Comparison of ENCODE assay signal across 7 mouse cellular contexts in genomic region chr12:111812611-111813010, GRCm38 (mm10). TPM values are rescaled to one million over a fixed set of nuclear protein-coding genes. Genes with fewer than 3 reads are reported as not detected.
DNase-seq lines count a peak whose midpoint lies in the region; ATAC-seq and TF ChIP-seq lines count a peak whose summit lies in the region.

No protein-coding gene starts in this region.

- WGBS in lung, embryonic 14.5 days = 53% methylated on average over 12 of the region's 12 CpGs
- WGBS in forebrain, embryonic 10.5 days = 76% methylated on average over 12 of the region's 12 CpGs
- 78% methylated on average over 12 of the region's 12 CpGs for WGBS in limb, embryonic 10.5 days
- WGBS in small intestine, adult 2 months = 30% methylated on average over 12 of the region's 12 CpGs

- no peak for DNase-seq in lung, embryonic 14.5 days
- DNase-seq in lung, postnatal 10 days = no peak
- DNase-seq in forebrain, embryonic 10.5 days (ENCODE audit: extremely low spot score, low spot score) = no peak
- DNase-seq in limb, embryonic 10.5 days (ENCODE audit: low spot score) = no peak
- no peak for DNase-seq in frontal cortex, postnatal 36 days (ENCODE audit: low spot score in 2 of 2)
- DNase-seq in urinary bladder, postnatal 14 days (ENCODE audit: low spot score) = no peak

- no peak for TF ChIP-seq POLR2A in small intestine, adult 2 months (IDR thresholded peaks at IDR 0.05; ENCODE audit: low read depth, low read length)

- H3K27ac ChIP-seq in lung, embryonic 14.5 days (ENCODE audit: low read depth) = no peak overlapping the region
- peak overlapping the region; percentile 79 for H3K27ac ChIP-seq in forebrain, embryonic 10.5 days
- 0 out of 2 replicates have a peak overlapping the region, but pooled peaks have one; percentile 10 for H3K27ac ChIP-seq in limb, embryonic 10.5 days
- H3K27ac ChIP-seq in small intestine, adult 2 months (ENCODE audit: insufficient read depth, low read depth, low read length) = no peak overlapping the region

- H3K9me3 ChIP-seq in lung, embryonic 14.5 days (ENCODE audit: low read depth, low read length) = no peaks in the 10 kb centered on the region
- H3K9me3 ChIP-seq in forebrain, embryonic 10.5 days = no peaks in the 10 kb centered on the region
- no peaks in the 10 kb centered on the region for H3K9me3 ChIP-seq in limb, embryonic 10.5 days (replicated peaks)

- TF ChIP-seq CTCF in lung, embryonic 14.5 days (IDR thresholded peaks at IDR 0.05; ENCODE audit: low read depth) = no peak
- no peak for TF ChIP-seq CTCF in small intestine, adult 2 months (IDR thresholded peaks at IDR 0.05; ENCODE audit: extremely low read depth, insufficient read length, insufficient replicate concordance, low read depth, low read length)

- H3K9ac ChIP-seq in lung, embryonic 14.5 days = peak overlapping the region; percentile 66

- H3K4me3 ChIP-seq in lung, embryonic 14.5 days (ENCODE audit: low read depth, low read length) = peak overlapping the region; percentile 76
- H3K4me3 ChIP-seq in forebrain, embryonic 10.5 days = peak overlapping the region; percentile 86
- peak overlapping the region; percentile 69 for H3K4me3 ChIP-seq in limb, embryonic 10.5 days
- H3K4me3 ChIP-seq in small intestine, adult 2 months (ENCODE audit: low read depth, low read length) = peak overlapping the region; percentile 80; the same call in 1 of the 2 replicates

- H3K4me1 ChIP-seq in lung, embryonic 14.5 days (ENCODE audit: insufficient read depth) = peaks cover 28% of the 10 kb centered on the region
- peaks cover 60% of the 10 kb centered on the region for H3K4me1 ChIP-seq in forebrain, embryonic 10.5 days
- H3K4me1 ChIP-seq in limb, embryonic 10.5 days = peaks cover 53% of the 10 kb centered on the region
- peaks cover 20% of the 10 kb centered on the region for H3K4me1 ChIP-seq in small intestine, adult 2 months (ENCODE audit: control insufficient read depth, insufficient read depth, insufficient read length, low read length)

- no peaks in the 10 kb centered on the region for H3K27me3 ChIP-seq in lung, embryonic 14.5 days (ENCODE audit: insufficient read depth, low read length)
- no peaks in the 10 kb centered on the region for H3K27me3 ChIP-seq in forebrain, embryonic 10.5 days (ENCODE audit: poor library complexity, severe bottlenecking)
- no peaks in the 10 kb centered on the region for H3K27me3 ChIP-seq in limb, embryonic 10.5 days (ENCODE audit: low read depth, poor library complexity, severe bottlenecking)
- no peaks in the 10 kb centered on the region for H3K27me3 ChIP-seq in small intestine, adult 2 months (ENCODE audit: control insufficient read depth, insufficient read depth, low read length)

- no peak for ATAC-seq in lung, embryonic 14.5 days (ENCODE audit: insufficient read depth)

- H3K4me2 ChIP-seq in lung, embryonic 14.5 days = peak overlapping the region; percentile 62

- peaks cover 23% of the 10 kb centered on the region for H3K36me3 ChIP-seq in lung, embryonic 14.5 days (ENCODE audit: insufficient read depth)
- peaks cover 48% of the 10 kb centered on the region for H3K36me3 ChIP-seq in forebrain, embryonic 10.5 days (replicated peaks)
- H3K36me3 ChIP-seq in limb, embryonic 10.5 days = peaks cover 51% of the 10 kb centered on the region
- H3K36me3 ChIP-seq in small intestine, adult 2 months (ENCODE audit: control insufficient read depth, insufficient read depth, low read length) = peaks cover 8% of the 10 kb centered on the region; the same call in 1 of the 2 replicates

RNA-seq across cellular contexts. Expression of gene Xrcc3, which starts 1.1 kb away (rescaled TPM):
- polyA plus RNA-seq in lung, embryonic 14.5 days (2014; fragmentation: Nextera tagmentation; extraction: Ambion mirVana) = 15.7 and 16.9 TPM in 2 replicates
- polyA plus RNA-seq in forebrain, embryonic 10.5 days (2016; fragmentation: Nextera tagmentation; extraction: Ambion mirVana) = 16.7 and 21.5 TPM in 2 replicates
- polyA plus RNA-seq in limb, embryonic 10.5 days (2016; fragmentation: Nextera tagmentation; extraction: Ambion mirVana) = 21.6 and 23.9 TPM in 2 replicates
- 6.5 and 9.3 TPM in 2 replicates for polyA plus RNA-seq in small intestine, adult 2 months (2012; rRNA removed)

RNA-seq across cellular contexts. Expression of gene Zfyve21, which starts 1.4 kb away (rescaled TPM):
- 111 and 112 TPM in 2 replicates for polyA plus RNA-seq in lung, embryonic 14.5 days (2014; fragmentation: Nextera tagmentation; extraction: Ambion mirVana)
- 68.2 and 69.3 TPM in 2 replicates for polyA plus RNA-seq in forebrain, embryonic 10.5 days (2016; fragmentation: Nextera tagmentation; extraction: Ambion mirVana)
- 69.8 and 75.8 TPM in 2 replicates for polyA plus RNA-seq in limb, embryonic 10.5 days (2016; fragmentation: Nextera tagmentation; extraction: Ambion mirVana)
- 59.5 and 146 TPM in 2 replicates for polyA plus RNA-seq in small intestine, adult 2 months (2012; rRNA removed)

RNA-seq across cellular contexts. Expression of gene Klc1, which starts 54.0 kb away (rescaled TPM):
- polyA plus RNA-seq in lung, embryonic 14.5 days (2014; fragmentation: Nextera tagmentation; extraction: Ambion mirVana) = 90.5 and 96.7 TPM in 2 replicates
- polyA plus RNA-seq in forebrain, embryonic 10.5 days (2016; fragmentation: Nextera tagmentation; extraction: Ambion mirVana) = 137 and 141 TPM in 2 replicates
- polyA plus RNA-seq in limb, embryonic 10.5 days (2016; fragmentation: Nextera tagmentation; extraction: Ambion mirVana) = 87.5 and 98.0 TPM in 2 replicates
- polyA plus RNA-seq in small intestine, adult 2 months (2012; rRNA removed) = 37.2 and 55.8 TPM in 2 replicates

Comparison
In these comparisons a context has a peak if more than half of its experiments do, and no peak if none do; other contexts are left out.
1. H3K27ac ChIP-seq: peak in forebrain, embryonic 10.5 days (single experiment) and limb, embryonic 10.5 days (single experiment); none in lung, embryonic 14.5 days (single experiment) and small intestine, adult 2 months (single experiment).
2. Peak in every context shown above with its lines, with median percentiles within 50 percentile points of each other: H3K4me3 ChIP-seq.